Mouse (Mus musculus) MEL (cell line): ENCODE results near the gene Dlx2.

ENCODE experiments used
- HCFC1 ChIP-seq: IDR thresholded peaks from 2 replicates; pipeline ENCODE4 v1.6.1; 2012; ENCODE audit warnings: low read depth, mild to moderate bottlenecking, inconsistent platforms, low read length, improper control_type of control experiment, moderate library complexity
- JUND ChIP-seq: IDR thresholded peaks from 2 replicates; pipeline ENCODE4 v1.6.1; 2011; ENCODE audit warnings: low read depth, mild to moderate bottlenecking, improper control_type of control experiment, low read length
- MAFK ChIP-seq: IDR thresholded peaks from 2 replicates; pipeline ENCODE4 v1.6.1; 2011; ENCODE audit warnings: low read depth, mild to moderate bottlenecking, low read length, improper control_type of control experiment, borderline replicate concordance
- NELFE ChIP-seq: IDR thresholded peaks from 2 replicates; pipeline ENCODE4 v1.6.1; 2011; ENCODE audit warnings: low read depth, low read length, improper control_type of control experiment
- POLR2A ChIP-seq, 2 experiments: IDR thresholded peaks; 2 replicates each; pipeline ENCODE4 v1.6.1; 2011 to 2012; ENCODE audit warnings: low read length in 2 of 2, mild to moderate bottlenecking in 2 of 2, control low read depth in 1 of 2, improper control_type of control experiment in 1 of 2, low read depth in 1 of 2, moderate library complexity in 1 of 2; ENCODE audit not compliant: control insufficient read depth in 1 of 2, insufficient read depth in 1 of 2, poor library complexity in 1 of 2
- POLR2AphosphoS2 ChIP-seq: IDR thresholded peaks from 2 replicates; pipeline ENCODE4 v1.6.1; 2011; ENCODE audit warnings: low read length, improper control_type of control experiment

GRCm38 (mm10) chr2:71589114-71589513, 42.6 kb upstream of the Dlx2 start:
- TF ChIP-seq JUND (no peak), NELFE (no peak), HCFC1 (no peak), POLR2A (IDR thresholded peaks at IDR 0.05; ENCODE audit: control insufficient read depth in 1 of 2, insufficient read depth in 1 of 2, low read depth in 1 of 2, low read length in 2 of 2, poor library complexity in 1 of 2) (no peak), MAFK (no peak), POLR2AphosphoS2 (no peak)
